Mouse (Mus musculus) brain, adult 10 weeks (tissue): Measurements from ENCODE around the gene Olfr667. TPM values are rescaled to one million over a fixed set of nuclear protein-coding genes. Genes with fewer than 3 reads are reported as not detected.

Source experiments
- polyA plus RNA-seq: library from polyadenylated mRNA; stranded (reverse); fragments of 350-450 nt; fragmentation: Illumina TruSeq; extraction: RNeasy Lipid Tissue Mini Kit (QIAGEN cat#74804); gene quantifications from one replicate; pipeline ENCODE4 v1.2.3, GENCODE M21; 2015; ENCODE audit warnings: low read depth, low replicate concordance

Olfr667 gene
- polyA plus RNA-seq, result not detected

DNA sequence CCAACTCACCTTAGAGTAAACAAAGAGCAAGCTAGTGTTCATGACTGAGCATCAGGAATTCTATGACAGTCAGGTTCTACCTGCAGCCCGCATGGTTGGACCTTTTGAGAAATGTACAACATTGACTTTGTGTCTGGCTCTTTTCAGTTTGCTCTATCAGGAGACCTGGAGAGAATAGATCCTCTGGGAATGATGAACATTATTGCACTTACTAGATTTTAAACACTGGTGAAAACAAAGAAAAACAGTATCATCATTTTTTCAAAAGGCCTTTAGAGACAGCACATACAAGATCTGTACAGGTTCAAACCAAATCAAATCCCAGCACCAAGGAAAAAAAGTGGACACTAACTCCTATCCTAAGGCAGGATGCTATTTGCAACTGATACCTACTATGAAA, at the start of gene Olfr667:
Gene Olfr667, minus strand, starts transcription at position 101 of the 400 bp plus-strand sequence.

DNA sequence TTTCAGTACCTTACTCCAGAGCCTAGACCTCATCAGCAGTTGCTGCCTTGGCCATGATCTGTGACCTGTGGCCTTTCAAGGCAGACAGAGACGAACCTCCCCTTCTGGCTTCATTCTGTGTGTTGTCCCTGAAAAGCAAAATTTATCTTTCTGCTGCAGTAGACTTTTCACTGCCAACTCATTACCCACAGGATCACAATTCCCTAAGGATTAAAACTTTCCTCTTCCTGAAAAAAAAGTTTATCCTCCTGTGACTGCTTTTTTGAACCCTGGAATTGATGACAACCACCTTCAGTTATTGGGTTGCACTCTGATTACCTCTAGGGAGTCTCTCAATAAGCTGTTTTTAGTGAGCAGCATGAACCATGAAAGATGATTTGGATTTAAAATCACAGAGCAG, 41.2 kb upstream of the Olfr667 start, which contains the start of gene Olfr670:
Gene Olfr670, minus strand, starts transcription at position 101 of the 400 bp plus-strand sequence.

DNA sequence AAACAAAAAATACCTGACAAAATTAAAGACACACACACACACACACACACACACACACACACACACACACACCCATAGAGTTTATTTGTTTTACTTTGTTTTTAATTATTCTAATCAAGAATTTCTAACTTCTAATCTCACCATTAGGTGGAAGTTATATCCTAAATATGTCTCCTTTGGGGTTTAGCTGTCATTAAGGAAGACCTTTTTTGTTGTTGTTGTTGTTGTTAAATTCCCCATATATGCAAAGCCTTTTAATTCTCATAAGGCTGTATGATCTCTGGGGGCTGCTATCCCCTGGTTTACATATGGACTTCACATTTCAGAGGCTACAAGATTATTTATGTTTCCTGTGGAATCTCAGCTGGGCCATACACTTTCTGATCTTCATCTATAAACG, 12.7 kb upstream of the Olfr667 start, which contains the start of gene Olfr669:
Gene Olfr669, plus strand, starts transcription at position 301 of the 400 bp plus-strand sequence.

DNA sequence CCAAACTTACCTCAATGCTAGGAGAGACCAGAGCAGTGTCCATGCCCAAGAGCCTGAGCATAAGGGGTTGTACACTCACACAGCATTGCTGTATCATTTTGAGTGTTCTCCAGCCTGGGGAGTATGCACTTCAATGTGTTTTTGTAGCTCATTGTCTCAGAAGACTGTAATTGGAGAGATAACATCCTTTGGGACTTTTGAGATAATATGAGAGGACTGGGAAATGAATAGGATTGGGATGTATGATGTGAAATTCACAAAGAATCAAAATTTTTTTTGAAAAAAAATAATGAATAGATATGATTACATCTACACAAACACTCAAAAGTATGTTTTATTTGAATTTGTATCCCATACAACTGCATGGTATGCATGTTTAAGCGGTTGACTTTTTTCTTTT, 6.7 kb upstream of the Olfr667 start, which contains the start of gene Olfr668:
Gene Olfr668, minus strand, starts transcription at position 101 of the 400 bp plus-strand sequence.

GRCm38 (mm10) chr7:104895852-104896251, 25.4 kb downstream of the Olfr667 start, which contains the start of gene Olfr666:
Gene Olfr666, minus strand, starts transcription at chr7:104895952.

DNA sequence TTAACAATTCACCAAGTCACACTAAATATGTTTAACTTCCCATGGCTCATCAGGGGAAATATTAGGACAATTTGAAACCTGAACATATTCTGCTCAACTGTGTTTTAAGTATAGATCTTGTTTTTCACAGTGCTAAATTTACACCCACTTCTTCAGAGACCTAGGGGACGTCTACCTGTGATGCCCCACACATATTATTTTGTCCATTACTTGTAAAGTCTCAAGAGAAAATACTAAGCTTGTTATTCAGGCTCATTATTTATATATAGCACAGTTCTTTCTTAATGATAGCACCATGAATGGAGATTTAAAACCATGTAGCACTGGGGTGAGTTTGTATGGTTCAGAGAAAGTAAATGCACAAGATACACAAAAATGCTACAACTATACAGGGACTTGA, 43.6 kb downstream of the Olfr667 start, which contains the start of gene Olfr665:
Gene Olfr665, plus strand, starts transcription at position 301 of the 400 bp plus-strand sequence.

Other genes starting within 250 kb of the Olfr667 start
- not detected for gene Olfr661, start 235.0 kb downstream of the Olfr667 start, polyA plus RNA-seq
- not detected for gene Usp17le, start 144.0 kb downstream of the Olfr667 start, polyA plus RNA-seq
- gene Usp17lb, start 78.9 kb downstream of the Olfr667 start, polyA plus RNA-seq, result not detected
- not detected for gene Usp17la, start 64.5 kb downstream of the Olfr667 start, polyA plus RNA-seq
- gene Olfr665, start 43.5 kb downstream of the Olfr667 start, polyA plus RNA-seq, result not detected
- not detected for gene Olfr666, start 25.5 kb downstream of the Olfr667 start, polyA plus RNA-seq
- gene Olfr668, start 6.6 kb upstream of the Olfr667 start, polyA plus RNA-seq, result not detected
- gene Olfr669, start 12.8 kb upstream of the Olfr667 start, polyA plus RNA-seq, result not detected
- not detected for gene Olfr670, start 41.1 kb upstream of the Olfr667 start, polyA plus RNA-seq
- not detected for gene Olfr671, start 57.6 kb upstream of the Olfr667 start, polyA plus RNA-seq
- not detected for gene Olfr672, start 80.5 kb upstream of the Olfr667 start, polyA plus RNA-seq
- gene Olfr675, start 107.0 kb upstream of the Olfr667 start, polyA plus RNA-seq, result not detected
- not detected for gene Olfr676, start 111.2 kb upstream of the Olfr667 start, polyA plus RNA-seq
- gene Olfr677, start 129.9 kb upstream of the Olfr667 start, polyA plus RNA-seq, result not detected
- not detected for gene Olfr678, start 143.0 kb upstream of the Olfr667 start, polyA plus RNA-seq
- gene Olfr679, start 159.7 kb upstream of the Olfr667 start, polyA plus RNA-seq, result not detected
- gene Olfr680-ps1, start 171.3 kb upstream of the Olfr667 start, polyA plus RNA-seq, result not detected
- gene Olfr681, start 195.4 kb upstream of the Olfr667 start, polyA plus RNA-seq, result not detected
- not detected for gene Olfr683, start 225.5 kb upstream of the Olfr667 start, polyA plus RNA-seq
- not detected for gene Olfr684, start 242.2 kb upstream of the Olfr667 start, polyA plus RNA-seq